Mouse (Mus musculus): ENCODE data around the gene Mknk2. TPM values are rescaled to one million over a fixed set of nuclear protein-coding genes. Genes with fewer than 3 reads are reported as not detected.
A peak's percentile ranks its signal among the peaks of the same experiment; 100 is the strongest.

Gene Mknk2
- polyA plus RNA-seq, 1 experiment from 2014 or later, result 70.8 TPM

- Histone ChIP-seq H3K36me3 (peaks cover 11% of the 10 kb centered on the region), H3K4me3 (peak overlapping the region; percentile 96), H3K9me3 (replicated peaks) (no peaks in the 10 kb centered on the region), H3K27me3 (no peaks in the 10 kb centered on the region), H3K4me1 (replicated peaks) (peaks cover 77% of the 10 kb centered on the region), H3K27ac (peak overlapping the region; percentile 97), H3K4me2 (peak overlapping the region; percentile 74), H3K9ac (peak overlapping the region; percentile 97)
- peak; percentile 0; the same call in 1 of the 2 replicates for ATAC-seq (replicated peaks; ENCODE audit: insufficient number of reproducible peaks, insufficient read depth, low FRiP score, low read depth)
- under 1% methylated on average over 48 of the region's 54 CpGs for WGBS
These were observed 2.3 kb downstream of the Mknk2 start for GRCm38 (mm10) chr10:80675405-80676197.

GRCm38 (mm10) chr10:80674851-80675404, 3.0 kb downstream of the Mknk2 start:
- H3K4me2 ChIP-seq, result peak overlapping the region; percentile 74
- no peak for ATAC-seq (replicated peaks; ENCODE audit: insufficient number of reproducible peaks, insufficient read depth, low FRiP score, low read depth)
- H3K4me3 ChIP-seq, result peak overlapping the region; percentile 96
- H3K4me1 ChIP-seq (replicated peaks), result peaks cover 79% of the 10 kb centered on the region
- H3K36me3 ChIP-seq, result peaks cover 18% of the 10 kb centered on the region
- H3K9me3 ChIP-seq (replicated peaks), result no peaks in the 10 kb centered on the region
- WGBS, result 13% methylated on average over 6 of the region's 6 CpGs
- peak overlapping the region; percentile 97 for H3K9ac ChIP-seq
- peak overlapping the region; percentile 97 for H3K27ac ChIP-seq
- H3K27me3 ChIP-seq, result no peaks in the 10 kb centered on the region

- WGBS, result 34% methylated on average over 5 of the region's 5 CpGs
- ATAC-seq (replicated peaks; ENCODE audit: insufficient number of reproducible peaks, insufficient read depth, low FRiP score, low read depth), result no peak
These were observed 3.7 kb downstream of the Mknk2 start for GRCm38 (mm10) chr10:80674161-80674711.

GRCm38 (mm10) chr10:80673690-80674089, 4.2 kb downstream of the Mknk2 start:
- H3K27me3 ChIP-seq, result no peaks in the 10 kb centered on the region
- H3K9ac ChIP-seq, result peak overlapping the region; percentile 97
- peaks cover 74% of the 10 kb centered on the region for H3K4me1 ChIP-seq (replicated peaks)
- ATAC-seq (replicated peaks; ENCODE audit: insufficient number of reproducible peaks, insufficient read depth, low FRiP score, low read depth), result no peak
- peak overlapping the region; percentile 97 for H3K27ac ChIP-seq
- peaks cover 30% of the 10 kb centered on the region for H3K36me3 ChIP-seq
- no peaks in the 10 kb centered on the region for H3K9me3 ChIP-seq (replicated peaks)
- peak overlapping the region; percentile 96 for H3K4me3 ChIP-seq
- peak overlapping the region; percentile 74 for H3K4me2 ChIP-seq
- WGBS, result 85% methylated on average over 3 of the region's 3 CpGs

More at GRCm38 (mm10) chr10:80674161-80674711, 3.7 kb downstream of the Mknk2 start:
- peaks cover 79% of the 10 kb centered on the region for H3K4me1 ChIP-seq (replicated peaks)
- H3K9me3 ChIP-seq (replicated peaks), result no peaks in the 10 kb centered on the region
- peak overlapping the region; percentile 97 for H3K9ac ChIP-seq
- H3K4me3 ChIP-seq, result peak overlapping the region; percentile 96
- no peaks in the 10 kb centered on the region for H3K27me3 ChIP-seq
- H3K27ac ChIP-seq, result peak overlapping the region; percentile 97
- peak overlapping the region; percentile 74 for H3K4me2 ChIP-seq
- H3K36me3 ChIP-seq, result peaks cover 25% of the 10 kb centered on the region

- Histone ChIP-seq H3K4me3 (no peak overlapping the region), H3K27me3 (no peaks in the 10 kb centered on the region), H3K4me2 (no peak overlapping the region), H3K36me3 (peaks cover 46% of the 10 kb centered on the region), H3K27ac (no peak overlapping the region), H3K4me1 (replicated peaks) (peaks cover 58% of the 10 kb centered on the region), H3K9me3 (replicated peaks) (no peaks in the 10 kb centered on the region), H3K9ac (no peak overlapping the region)
- WGBS, result 81% methylated on average over 11 of the region's 11 CpGs
- no peak for ATAC-seq (replicated peaks; ENCODE audit: insufficient number of reproducible peaks, insufficient read depth, low FRiP score, low read depth)
These were observed 5.8 kb downstream of the Mknk2 start for GRCm38 (mm10) chr10:80671936-80672690.

- no peaks in the 10 kb centered on the region for H3K27me3 ChIP-seq
- no peak for ATAC-seq (replicated peaks; ENCODE audit: insufficient number of reproducible peaks, insufficient read depth, low FRiP score, low read depth)
- WGBS, result 84% methylated on average over 4 of the region's 4 CpGs
- H3K4me2 ChIP-seq, result no peak overlapping the region
- no peak overlapping the region for H3K9ac ChIP-seq
- no peak overlapping the region for H3K27ac ChIP-seq
- H3K9me3 ChIP-seq (replicated peaks), result no peaks in the 10 kb centered on the region
- peaks cover 58% of the 10 kb centered on the region for H3K4me1 ChIP-seq (replicated peaks)
- peaks cover 54% of the 10 kb centered on the region for H3K36me3 ChIP-seq
- no peak overlapping the region for H3K4me3 ChIP-seq
These were observed 6.7 kb downstream of the Mknk2 start for GRCm38 (mm10) chr10:80671251-80671650.

GRCm38 (mm10) chr10:80670531-80670930, 7.4 kb downstream of the Mknk2 start:
- Histone ChIP-seq H3K9ac (no peak overlapping the region), H3K4me3 (no peak overlapping the region), H3K4me2 (no peak overlapping the region), H3K27ac (no peak overlapping the region), H3K4me1 (replicated peaks) (peaks cover 66% of the 10 kb centered on the region), H3K27me3 (no peaks in the 10 kb centered on the region), H3K36me3 (peaks cover 56% of the 10 kb centered on the region), H3K9me3 (replicated peaks) (no peaks in the 10 kb centered on the region)
- 85% methylated on average over 2 of the region's 2 CpGs for WGBS
- no peak for ATAC-seq (replicated peaks; ENCODE audit: insufficient number of reproducible peaks, insufficient read depth, low FRiP score, low read depth)

- peaks cover 56% of the 10 kb centered on the region for H3K36me3 ChIP-seq
- H3K4me1 ChIP-seq (replicated peaks), result peaks cover 66% of the 10 kb centered on the region
- no peaks in the 10 kb centered on the region for H3K27me3 ChIP-seq
- ATAC-seq (replicated peaks; ENCODE audit: insufficient number of reproducible peaks, insufficient read depth, low FRiP score, low read depth), result no peak
- 91% methylated on average over 7 of the region's 7 CpGs for WGBS
- no peak overlapping the region for H3K27ac ChIP-seq
- no peak overlapping the region; the same call in 1 of the 2 replicates for H3K9ac ChIP-seq
- H3K4me3 ChIP-seq, result no peak overlapping the region
- H3K9me3 ChIP-seq (replicated peaks), result no peaks in the 10 kb centered on the region
- no peak overlapping the region for H3K4me2 ChIP-seq
These were observed 8.0 kb downstream of the Mknk2 start for GRCm38 (mm10) chr10:80669737-80670485.

- Histone ChIP-seq H3K4me3 (no peak overlapping the region), H3K9me3 (replicated peaks) (no peaks in the 10 kb centered on the region), H3K27ac (no peak overlapping the region), H3K27me3 (no peaks in the 10 kb centered on the region), H3K9ac (no peak overlapping the region), H3K36me3 (peaks cover 56% of the 10 kb centered on the region), H3K4me1 (replicated peaks) (peaks cover 66% of the 10 kb centered on the region), H3K4me2 (no peak overlapping the region)
- no peak for ATAC-seq (replicated peaks; ENCODE audit: insufficient number of reproducible peaks, insufficient read depth, low FRiP score, low read depth)
- 86% methylated on average over 12 of the region's 12 CpGs for WGBS
These were observed 8.9 kb downstream of the Mknk2 start for GRCm38 (mm10) chr10:80669018-80669417.

GRCm38 (mm10) chr10:80668614-80669013, 9.3 kb downstream of the Mknk2 start:
- Histone ChIP-seq H3K36me3 (peaks cover 56% of the 10 kb centered on the region), H3K4me1 (replicated peaks) (peaks cover 66% of the 10 kb centered on the region)
- WGBS, result 87% methylated on average over 11 of the region's 11 CpGs

More at GRCm38 (mm10) chr10:80668614-80669013, 9.3 kb downstream of the Mknk2 start:
- H3K27me3 ChIP-seq, result no peaks in the 10 kb centered on the region
- H3K9me3 ChIP-seq (replicated peaks), result no peaks in the 10 kb centered on the region
- no peak overlapping the region for H3K9ac ChIP-seq
- no peak overlapping the region for H3K27ac ChIP-seq
- ATAC-seq (replicated peaks; ENCODE audit: insufficient number of reproducible peaks, insufficient read depth, low FRiP score, low read depth), result no peak
- no peak overlapping the region for H3K4me3 ChIP-seq
- H3K4me2 ChIP-seq, result no peak overlapping the region

All from heart, embryonic 15.5 days (tissue).